Mouse (Mus musculus) liver, embryonic 14.5 days (tissue): ENCODE measurements around the gene Ngly1. TPM values are rescaled to one million over a fixed set of nuclear protein-coding genes. Genes with fewer than 3 reads are reported as not detected.

Experiments
- ATAC-seq: fragments of 200-750 bp; cut with Nextera tagmentation; 2 replicates; pipeline ENCODE4 v1.8.0; 2017; ENCODE audit warnings: moderate number of reproducible peaks, mild to moderate bottlenecking, moderate library complexity; ENCODE audit not compliant: insufficient read depth
- DNase-seq, 3 experiments: peaks; one replicate each; pipeline ENCODE4 v3.0.0-alpha.2; 2012 to 2013; ENCODE audit warnings: low read depth in 3 of 3, low spot score in 3 of 3
- H3K27ac ChIP-seq: fragments of 300-500 bp; sonication (generic); 2 replicates; pipeline ENCODE4 v1.5.1; 2014; ENCODE audit warnings: moderate library complexity, mild to moderate bottlenecking, control low read depth, inconsistent platforms
- H3K27me3 ChIP-seq: fragments of 300-500 bp; sonication (generic); 2 replicates; pipeline ENCODE4 v1.6.1; 2014; ENCODE audit warnings: mild to moderate bottlenecking, low read length, moderate library complexity; ENCODE audit not compliant: control insufficient read depth, insufficient read depth
- H3K36me3 ChIP-seq: fragments of 300-500 bp; sonication (generic); replicated peaks from 2 replicates; pipeline ENCODE4 v1.6.1; 2014; ENCODE audit warnings: low read depth; ENCODE audit not compliant: control insufficient read depth, insufficient read depth
- H3K4me1 ChIP-seq, 2 experiments: fragments of 200-500 bp in 1 of 2; fragments of 300-500 bp in 1 of 2; sonication (generic) in 1 of 2; replicated peaks; 2 replicates each; pipeline ENCODE4 v1.6.1; 2012 to 2014; ENCODE audit warnings: antibody characterized with exemption in 1 of 2, inconsistent platforms in 1 of 2, low read length in 1 of 2; ENCODE audit not compliant: control insufficient read depth in 2 of 2, insufficient read depth in 2 of 2
- H3K4me2 ChIP-seq: fragments of 300-500 bp; sonication (generic); 2 replicates; pipeline ENCODE4 v1.6.1; 2014; ENCODE audit warnings: low read depth, mild to moderate bottlenecking, control low read depth, moderate library complexity
- H3K4me3 ChIP-seq, 2 experiments: fragments of 200-500 bp in 1 of 2; fragments of 300-500 bp in 1 of 2; sonication (generic) in 1 of 2; 2 replicates each; pipeline ENCODE4 v1.5.1; 2012 to 2014; ENCODE audit warnings: low read depth in 2 of 2, low read length in 2 of 2, mild to moderate bottlenecking in 2 of 2, control low read depth in 1 of 2, inconsistent platforms in 1 of 2, moderate library complexity in 1 of 2; ENCODE audit not compliant: insufficient read depth in 1 of 2
- H3K9ac ChIP-seq: fragments of 300-500 bp; sonication (generic); replicated peaks from 2 replicates; pipeline ENCODE4 v1.6.1; 2014; ENCODE audit warnings: mild to moderate bottlenecking, control low read depth, moderate library complexity
- H3K9me3 ChIP-seq: fragments of 300-500 bp; sonication (generic); 2 replicates; pipeline ENCODE4 v1.6.1; 2016; ENCODE audit warnings: low read length, mixed read lengths; ENCODE audit not compliant: control insufficient read depth
- CTCF ChIP-seq: IDR thresholded peaks from 2 replicates; pipeline ENCODE4 v1.5.1; 2016; ENCODE audit warnings: antibody characterized with exemption, low read depth, control low read depth
- EP300 ChIP-seq: IDR thresholded peaks from 2 replicates; pipeline ENCODE4 v1.6.1; 2016; ENCODE audit warnings: antibody characterized with exemption, low read depth
- WGBS: fragments of 180-500 bp; shearing (Covaris S2); extraction: QIAGEN DNeasy Blood & Tissue Kit; methylation state at CpG from one replicate; pipeline ENCODE4 v1.1.7; 2014; ENCODE audit not compliant: insufficient replicate concordance; 5-methylcytosine and 5-hydroxymethylcytosine counted together
- polyA plus RNA-seq, 2 experiments: library from polyadenylated mRNA; depleted of rRNA in 1 of 2; stranded (reverse) in 1 of 2; unstranded in 1 of 2; fragments of >200 nt; fragmentation: Nextera tagmentation in 1 of 2; extraction: Ambion mirVana in 1 of 2; gene quantifications; 2 replicates each; pipeline versions ENCODE4 v1.2.1 to v1.2.3; 2012 to 2014

Gene Ngly1
- polyA plus RNA-seq, 2 experiments = 6.9 to 21.7 TPM

GRCm38 (mm10) chr14:16335835-16336417 is 86.8 kb downstream of the Ngly1 start:
- Histone ChIP-seq H3K9ac (peak overlapping the region; percentile 18; the same call in 1 of the 2 replicates), H3K27ac (no peak overlapping the region), H3K4me3 (no peak overlapping the region), H3K9me3 (no peaks in the 10 kb centered on the region), H3K4me2 (peak overlapping the region; percentile 29; the same call in 1 of the 2 replicates), H3K27me3 (no peaks in the 10 kb centered on the region), H3K36me3 (no peaks in the 10 kb centered on the region), H3K4me1 (peaks cover 0 to 12% of the 10 kb centered on the region in 2 experiments; a peak in 2 of 4 replicates)
- ATAC-seq (peak; percentile 84), DNase-seq (no peak)
- TF ChIP-seq EP300 (no peak), CTCF (no peak)
- 29% methylated on average over 3 of the region's 3 CpGs for WGBS

- H3K27me3 ChIP-seq = no peaks in the 10 kb centered on the region
- H3K27ac ChIP-seq = no peak overlapping the region
- 62% methylated on average over 9 of the region's 9 CpGs for WGBS
- DNase-seq (no peak), ATAC-seq (no peak)
- no peak overlapping the region for H3K9ac ChIP-seq
- H3K4me2 ChIP-seq = no peak overlapping the region
- no peak for TF ChIP-seq EP300
- no peak for TF ChIP-seq CTCF
- H3K4me1 ChIP-seq = no peaks in the 10 kb centered on the region
- H3K4me3 ChIP-seq = no peak overlapping the region
- no peaks in the 10 kb centered on the region for H3K36me3 ChIP-seq
- H3K9me3 ChIP-seq = no peaks in the 10 kb centered on the region
These were observed 98.4 kb downstream of the Ngly1 start for GRCm38 (mm10) chr14:16347505-16347904.

- Histone ChIP-seq H3K4me3 (no peak overlapping the region), H3K27me3 (no peaks in the 10 kb centered on the region), H3K9ac (no peak overlapping the region), H3K4me1 (peaks cover 9 to 19% of the 10 kb centered on the region in 2 experiments), H3K4me2 (peak overlapping the region; percentile 11; the same call in 1 of the 2 replicates), H3K36me3 (no peaks in the 10 kb centered on the region), H3K9me3 (no peaks in the 10 kb centered on the region), H3K27ac (no peak overlapping the region)
- 4% methylated on average over 1 of the region's 1 CpGs for WGBS
- no peak for TF ChIP-seq CTCF
- TF ChIP-seq EP300 = no peak
- ATAC-seq = peak; percentile 72
- no peak for DNase-seq
These were observed 110.6 kb downstream of the Ngly1 start for GRCm38 (mm10) chr14:16359704-16360103.

Other genes with a start within 250 kb of the Ngly1 start
- gene Oxsm, start 528 bp downstream of the Ngly1 start, polyA plus RNA-seq (2012; rRNA removed) = 3.3 and 3.4 TPM in 2 replicates
- 1.7 and 1.8 TPM in 2 replicates for gene Oxsm, start 528 bp downstream of the Ngly1 start, polyA plus RNA-seq (2014; fragmentation: Nextera tagmentation; extraction: Ambion mirVana)
- 8.9 and 16.5 TPM in 2 replicates for gene Top2b, start 115.9 kb downstream of the Ngly1 start, polyA plus RNA-seq (2012; rRNA removed)
- gene Top2b, start 115.9 kb downstream of the Ngly1 start, polyA plus RNA-seq (2014; fragmentation: Nextera tagmentation; extraction: Ambion mirVana) = 21.0 and 21.1 TPM in 2 replicates